Mouse (Mus musculus) midbrain, embryonic 11.5 days (tissue): ENCODE results near the gene Mars. TPM values are rescaled to one million over a fixed set of nuclear protein-coding genes. Genes with fewer than 3 reads are reported as not detected.

ENCODE experiments used
- ATAC-seq: fragments of 200-750 bp; cut with Nextera tagmentation; 2 replicates; pipeline ENCODE4 v1.8.0; 2017; ENCODE audit warnings: moderate TSS enrichment, moderate library complexity; ENCODE audit not compliant: low FRiP score
- DNase-seq: peaks from one replicate; pipeline ENCODE4 v3.0.0; 2015; ENCODE audit warnings: low spot score; ENCODE audit errors: missing footprints
- H3K27ac ChIP-seq: fragments of 300-500 bp; sonication (generic); 2 replicates; pipeline ENCODE4 v1.5.1; 2014; ENCODE audit warnings: low read depth, low read length
- H3K27me3 ChIP-seq: fragments of 300-500 bp; sonication (generic); 2 replicates; pipeline ENCODE4 v1.6.1; 2014; ENCODE audit warnings: mild to moderate bottlenecking, low read length, moderate library complexity, mixed read lengths; ENCODE audit not compliant: control insufficient read depth, insufficient read depth
- H3K36me3 ChIP-seq: fragments of 300-500 bp; sonication (generic); 2 replicates; pipeline ENCODE4 v1.6.1; 2014; ENCODE audit warnings: mild to moderate bottlenecking, low read length, moderate library complexity, mixed read lengths; ENCODE audit not compliant: control insufficient read depth, insufficient read depth
- H3K4me1 ChIP-seq: fragments of 300-500 bp; sonication (generic); 2 replicates; pipeline ENCODE4 v1.6.1; 2014; ENCODE audit warnings: low read length; ENCODE audit not compliant: control insufficient read depth, insufficient read depth
- H3K4me2 ChIP-seq: fragments of 300-500 bp; sonication (generic); 2 replicates; pipeline ENCODE4 v1.6.1; 2014; ENCODE audit warnings: mild to moderate bottlenecking, moderate library complexity
- H3K4me3 ChIP-seq: fragments of 300-500 bp; sonication (generic); 2 replicates; pipeline ENCODE4 v1.5.1; 2014; ENCODE audit warnings: low read depth, low read length
- H3K9ac ChIP-seq: fragments of 300-500 bp; sonication (generic); 2 replicates; pipeline ENCODE4 v1.6.1; 2014; ENCODE audit warnings: low read length
- H3K9me3 ChIP-seq: fragments of 300-500 bp; sonication (generic); 2 replicates; pipeline ENCODE4 v1.6.1; 2016; ENCODE audit warnings: low read length; ENCODE audit not compliant: control insufficient read depth
- WGBS: fragments of 180-500 bp; shearing (Covaris S2); extraction: QIAGEN DNeasy Blood & Tissue Kit; methylation state at CpG from one replicate; pipeline ENCODE4 v1.1.7; 2014; 5-methylcytosine and 5-hydroxymethylcytosine counted together
- polyA plus RNA-seq: library from polyadenylated mRNA; unstranded; fragments of >200 nt; fragmentation: Nextera tagmentation; extraction: Ambion mirVana; gene quantifications from 2 replicates; pipeline ENCODE4 v1.2.1, GENCODE M21; 2014

Mars gene
- polyA plus RNA-seq, 1 experiment from 2014 or later, result 185 TPM

- no peak overlapping the region for H3K27ac ChIP-seq
- no peaks in the 10 kb centered on the region; the same call in 1 of the 2 replicates for H3K36me3 ChIP-seq
- H3K9me3 ChIP-seq, result no peaks in the 10 kb centered on the region
- H3K4me2 ChIP-seq, result no peak overlapping the region
- ATAC-seq (no peak), DNase-seq (peak; percentile 86)
- 51% methylated on average over 18 of the region's 18 CpGs for WGBS
- H3K9ac ChIP-seq, result no peak overlapping the region
- peaks cover 52% of the 10 kb centered on the region for H3K27me3 ChIP-seq
- H3K4me1 ChIP-seq, result peaks cover 12% of the 10 kb centered on the region
- H3K4me3 ChIP-seq, result no peak overlapping the region
Measured at GRCm38 (mm10) chr10:127327461-127328145, 16.0 kb upstream of the Mars start.

GRCm38 (mm10) chr10:127326828-127327227 lies 15.2 kb upstream of the Mars start:
- peaks cover 52% of the 10 kb centered on the region for H3K27me3 ChIP-seq
- no peaks in the 10 kb centered on the region for H3K9me3 ChIP-seq
- H3K4me3 ChIP-seq, result peak overlapping the region; percentile 32
- H3K9ac ChIP-seq, result peak overlapping the region; percentile 25; the same call in 1 of the 2 replicates
- ATAC-seq (no peak), DNase-seq (peak; percentile 90)
- H3K4me2 ChIP-seq, result peak overlapping the region; percentile 51
- WGBS, result 5% methylated on average over 29 of the region's 29 CpGs
- H3K36me3 ChIP-seq, result no peaks in the 10 kb centered on the region; the same call in 1 of the 2 replicates
- H3K4me1 ChIP-seq, result peaks cover 10% of the 10 kb centered on the region
- no peak overlapping the region for H3K27ac ChIP-seq

GRCm38 (mm10) chr10:127326017-127326801 lies 14.6 kb upstream of the Mars start:
- Histone ChIP-seq H3K4me2 (peak overlapping the region; percentile 51), H3K36me3 (no peaks in the 10 kb centered on the region; the same call in 1 of the 2 replicates), H3K27ac (no peak overlapping the region), H3K9ac (peak overlapping the region; percentile 25; the same call in 1 of the 2 replicates), H3K27me3 (peaks cover 52% of the 10 kb centered on the region), H3K9me3 (no peaks in the 10 kb centered on the region), H3K4me1 (peaks cover 10% of the 10 kb centered on the region), H3K4me3 (peak overlapping the region; percentile 32)
- peak; percentile 95 for DNase-seq
- peak; percentile 19; the same call in 1 of the 2 replicates for ATAC-seq
- 1% methylated on average over 52 of the region's 54 CpGs for WGBS

- H3K36me3 ChIP-seq, result no peaks in the 10 kb centered on the region; the same call in 1 of the 2 replicates
- ATAC-seq, result no peak
- peak; percentile 89 for DNase-seq
- 32% methylated on average over 14 of the region's 14 CpGs for WGBS
- no peak overlapping the region for H3K9ac ChIP-seq
- H3K27me3 ChIP-seq, result peaks cover 52% of the 10 kb centered on the region
- H3K4me3 ChIP-seq, result peak overlapping the region; percentile 32; the same call in 1 of the 2 replicates
- no peak overlapping the region for H3K4me2 ChIP-seq
- H3K27ac ChIP-seq, result no peak overlapping the region
- H3K9me3 ChIP-seq, result no peaks in the 10 kb centered on the region
- peaks cover 10% of the 10 kb centered on the region for H3K4me1 ChIP-seq
Measured at GRCm38 (mm10) chr10:127325454-127326016, 13.9 kb upstream of the Mars start.

- H3K4me2 ChIP-seq, result no peak overlapping the region
- no peaks in the 10 kb centered on the region for H3K9me3 ChIP-seq
- no peak overlapping the region for H3K27ac ChIP-seq
- H3K4me1 ChIP-seq, result peaks cover 10% of the 10 kb centered on the region
- no peak overlapping the region for H3K4me3 ChIP-seq
- ATAC-seq, result no peak
- H3K9ac ChIP-seq, result no peak overlapping the region
- no peaks in the 10 kb centered on the region for H3K36me3 ChIP-seq
- H3K27me3 ChIP-seq, result peaks cover 52% of the 10 kb centered on the region
- WGBS, result 13% methylated on average over 7 of the region's 7 CpGs
- peak; percentile 85 for DNase-seq
Measured at GRCm38 (mm10) chr10:127324495-127324894, 12.9 kb upstream of the Mars start.

GRCm38 (mm10) chr10:127323131-127323855 lies 11.7 kb upstream of the Mars start:
- 75% methylated on average over 17 of the region's 17 CpGs for WGBS
- no peaks in the 10 kb centered on the region for H3K9me3 ChIP-seq
- ATAC-seq, result no peak
- no peak overlapping the region for H3K27ac ChIP-seq
- no peak overlapping the region for H3K9ac ChIP-seq
- peaks cover 10% of the 10 kb centered on the region for H3K4me1 ChIP-seq
- H3K4me2 ChIP-seq, result no peak overlapping the region
- no peak overlapping the region for H3K4me3 ChIP-seq
- peaks cover 40% of the 10 kb centered on the region for H3K27me3 ChIP-seq
- H3K36me3 ChIP-seq, result no peaks in the 10 kb centered on the region
- peak; percentile 39 for DNase-seq

GRCm38 (mm10) chr10:127322669-127323068 lies 11.1 kb upstream of the Mars start:
- Histone ChIP-seq H3K9ac (no peak overlapping the region), H3K27ac (no peak overlapping the region), H3K36me3 (no peaks in the 10 kb centered on the region), H3K9me3 (no peaks in the 10 kb centered on the region), H3K4me1 (peaks cover 10% of the 10 kb centered on the region), H3K27me3 (peaks cover 35% of the 10 kb centered on the region), H3K4me2 (no peak overlapping the region), H3K4me3 (no peak overlapping the region)
- ATAC-seq, result no peak
- no peak for DNase-seq
- WGBS, result 72% methylated on average over 4 of the region's 4 CpGs

- Histone ChIP-seq H3K27me3 (peaks cover 30% of the 10 kb centered on the region), H3K4me1 (peaks cover 10% of the 10 kb centered on the region), H3K9ac (no peak overlapping the region), H3K4me2 (no peak overlapping the region), H3K27ac (no peak overlapping the region), H3K36me3 (no peaks in the 10 kb centered on the region), H3K4me3 (no peak overlapping the region), H3K9me3 (no peaks in the 10 kb centered on the region)
- no peak for ATAC-seq
- no peak for DNase-seq
- 64% methylated on average over 13 of the region's 13 CpGs for WGBS
Measured at GRCm38 (mm10) chr10:127322178-127322577, 10.6 kb upstream of the Mars start.
